Mouse (Mus musculus): ENCODE results near the gene Crk.

- TF ChIP-seq CTCF (IDR thresholded peaks at IDR 0.05; ENCODE audit: insufficient read depth, low read length) (0 out of 2 replicates have a peak, but pooled peaks have one; percentile 13), POLR2A (IDR thresholded peaks at IDR 0.05; ENCODE audit: borderline replicate concordance, extremely low read depth, low read depth, low read length) (no peak)
Observed at GRCm38 (mm10) chr11:75713949-75714348, 34.9 kb downstream of the Crk start.

Measured in lung, adult 2 months (tissue).